Mouse (Mus musculus) lung, postnatal 0 days (tissue): ENCODE data around the gene Mdm4. TPM values are rescaled to one million over a fixed set of nuclear protein-coding genes. Genes with fewer than 3 reads are reported as not detected.
A peak's percentile ranks its signal among the peaks of the same experiment; 100 is the strongest.

ENCODE experiments used
- ATAC-seq: fragments of 200-750 bp; cut with Nextera tagmentation; 2 replicates; pipeline ENCODE4 v1.8.0; 2017; ENCODE audit warnings: moderate library complexity
- DNase-seq: peaks from one replicate; pipeline ENCODE4 v3.0.0-alpha.2; 2016; ENCODE audit warnings: low spot score
- H3K27ac ChIP-seq: fragments of 300-500 bp; sonication (generic); 2 replicates; pipeline ENCODE4 v1.5.1; 2014; ENCODE audit warnings: antibody characterized with exemption, mild to moderate bottlenecking, low read length, mixed read lengths
- H3K27me3 ChIP-seq: fragments of 300-500 bp; sonication (generic); replicated peaks from 2 replicates; pipeline ENCODE4 v1.6.1; 2014; ENCODE audit warnings: low read length, mixed read lengths; ENCODE audit not compliant: insufficient read depth
- H3K36me3 ChIP-seq: fragments of 300-500 bp; sonication (generic); 2 replicates; pipeline ENCODE4 v1.6.1; 2014; ENCODE audit warnings: low read length, mixed read lengths; ENCODE audit not compliant: insufficient read depth
- H3K4me1 ChIP-seq: fragments of 300-500 bp; sonication (generic); 2 replicates; pipeline ENCODE4 v1.6.1; 2014; ENCODE audit warnings: antibody characterized with exemption, low read depth, low read length, mixed read lengths; ENCODE audit not compliant: insufficient read depth
- H3K4me2 ChIP-seq: fragments of 300-500 bp; sonication (generic); replicated peaks from 2 replicates; pipeline ENCODE4 v1.6.1; 2014; ENCODE audit warnings: low read depth, mild to moderate bottlenecking, low read length, moderate library complexity, mixed read lengths
- H3K4me3 ChIP-seq: fragments of 300-500 bp; sonication (generic); 2 replicates; pipeline ENCODE4 v1.5.1; 2014; ENCODE audit warnings: low read depth, low read length
- H3K9ac ChIP-seq: fragments of 300-500 bp; sonication (generic); replicated peaks from 2 replicates; pipeline ENCODE4 v1.6.1; 2014; ENCODE audit warnings: low read depth, mild to moderate bottlenecking
- H3K9me3 ChIP-seq: fragments of 300-500 bp; sonication (generic); 2 replicates; pipeline ENCODE4 v1.6.1; 2016; ENCODE audit warnings: low read length, mixed read lengths
- CTCF ChIP-seq: IDR thresholded peaks from 2 replicates; pipeline ENCODE4 v1.5.1; 2016; ENCODE audit warnings: antibody characterized with exemption, mild to moderate bottlenecking
- EP300 ChIP-seq: IDR thresholded peaks from 2 replicates; pipeline ENCODE4 v1.6.1; 2016; ENCODE audit warnings: antibody characterized with exemption, mild to moderate bottlenecking, control low read depth
- WGBS: fragments of 180-500 bp; shearing (Covaris S2); extraction: QIAGEN DNeasy Blood & Tissue Kit; methylation state at CpG from one replicate; pipeline ENCODE4 v1.1.7; 2014; 5-methylcytosine and 5-hydroxymethylcytosine counted together
- polyA plus RNA-seq: library from polyadenylated mRNA; unstranded; fragments of >200 nt; fragmentation: Nextera tagmentation; extraction: Ambion mirVana; gene quantifications from 2 replicates; pipeline ENCODE4 v1.2.1, GENCODE M21; 2015

The Mdm4 gene
- polyA plus RNA-seq, 1 experiment from 2014 or later, result 14.9 TPM

GRCm38 (mm10) chr1:133075651-133076400, 45.5 kb upstream of the Mdm4 start:
- Histone ChIP-seq H3K4me3 (no peak overlapping the region), H3K4me1 (peaks cover 38% of the 10 kb centered on the region), H3K27me3 (no peaks in the 10 kb centered on the region; the same call in 1 of the 2 replicates), H3K4me2 (no peak overlapping the region), H3K27ac (no peak overlapping the region), H3K9me3 (no peaks in the 10 kb centered on the region), H3K36me3 (no peaks in the 10 kb centered on the region), H3K9ac (no peak overlapping the region)
- DNase-seq, result no peak
- no peak for ATAC-seq
- 70% methylated on average over 6 of the region's 6 CpGs for WGBS
- TF ChIP-seq CTCF, result no peak
- TF ChIP-seq EP300, result no peak

GRCm38 (mm10) chr1:133074541-133074940, 44.2 kb upstream of the Mdm4 start:
- Histone ChIP-seq H3K27ac (0 out of 2 replicates have a peak overlapping the region, but pooled peaks have one; percentile 82), H3K4me3 (no peak overlapping the region), H3K36me3 (no peaks in the 10 kb centered on the region), H3K4me1 (peaks cover 47% of the 10 kb centered on the region), H3K9me3 (no peaks in the 10 kb centered on the region), H3K4me2 (no peak overlapping the region), H3K27me3 (no peaks in the 10 kb centered on the region), H3K9ac (no peak overlapping the region)
- no peak for ATAC-seq
- TF ChIP-seq EP300, result no peak
- TF ChIP-seq CTCF, result no peak
- 92% methylated on average over 13 of the region's 13 CpGs for WGBS
- no peak for DNase-seq

- peak overlapping the region; percentile 82 for H3K27ac ChIP-seq
- no peak overlapping the region for H3K9ac ChIP-seq
- 0 out of 2 replicates have a peak overlapping the region, but pooled peaks have one; percentile 17 for H3K4me2 ChIP-seq
- no peaks in the 10 kb centered on the region for H3K9me3 ChIP-seq
- no peaks in the 10 kb centered on the region for H3K27me3 ChIP-seq
- H3K4me3 ChIP-seq, result no peak overlapping the region
- H3K36me3 ChIP-seq, result no peaks in the 10 kb centered on the region
- DNase-seq (peak; percentile 74), ATAC-seq (peak; percentile 79)
- TF ChIP-seq EP300 (peak; percentile 87), CTCF (no peak)
- WGBS, result 41% methylated on average over 9 of the region's 9 CpGs
- peaks cover 47% of the 10 kb centered on the region for H3K4me1 ChIP-seq
Measured at GRCm38 (mm10) chr1:133073327-133073856, 43.0 kb upstream of the Mdm4 start.

- no peak for ATAC-seq
- Histone ChIP-seq H3K9ac (no peak overlapping the region), H3K36me3 (no peaks in the 10 kb centered on the region), H3K4me1 (peaks cover 42% of the 10 kb centered on the region), H3K9me3 (no peaks in the 10 kb centered on the region), H3K4me2 (no peak overlapping the region), H3K27ac (peak overlapping the region; percentile 82; the same call in 1 of the 2 replicates), H3K27me3 (no peaks in the 10 kb centered on the region), H3K4me3 (no peak overlapping the region)
- no peak for TF ChIP-seq CTCF
- no peak for TF ChIP-seq EP300
- WGBS, result 37% methylated on average over 16 of the region's 16 CpGs
- DNase-seq, result peak; percentile 49
Measured at GRCm38 (mm10) chr1:133071666-133072381, 41.5 kb upstream of the Mdm4 start.

- no peak for TF ChIP-seq EP300
- TF ChIP-seq CTCF, result no peak
Measured at GRCm38 (mm10) chr1:133070157-133070556, 39.8 kb upstream of the Mdm4 start.

More at GRCm38 (mm10) chr1:133070157-133070556, 39.8 kb upstream of the Mdm4 start:
- Histone ChIP-seq H3K4me3 (no peak overlapping the region), H3K4me2 (no peak overlapping the region), H3K27me3 (no peaks in the 10 kb centered on the region), H3K36me3 (no peaks in the 10 kb centered on the region), H3K27ac (peak overlapping the region; percentile 27), H3K4me1 (peaks cover 36% of the 10 kb centered on the region), H3K9ac (no peak overlapping the region), H3K9me3 (no peaks in the 10 kb centered on the region)
- WGBS, result 18% methylated on average over 3 of the region's 5 CpGs
- peak; percentile 46 for ATAC-seq
- DNase-seq, result peak; percentile 74
